Mouse (Mus musculus) layer of hippocampus, postnatal 14 days (tissue): ENCODE results near the gene Olfr638. TPM values are rescaled to one million over a fixed set of nuclear protein-coding genes. Genes with fewer than 3 reads are reported as not detected.
"Not testable (repeated sequence)": the region's sequence is repeated elsewhere in the genome, so short reads cannot be mapped to it uniquely, and the experiment has no call there.

Experiments
- DNase-seq, 2 experiments: peaks; one replicate each; pipeline ENCODE4 v3.0.0; 2021 to 2022; ENCODE audit warnings: low spot score in 2 of 2, mixed read lengths in 1 of 2
- long read RNA-seq, 2 experiments: library from polyadenylated mRNA; stranded (forward); transcript quantifications; one replicate each; pipeline ENCODE4 v2.0.0; 2021
- total RNA-seq, 2 experiments: library from RNA; stranded (reverse); gene quantifications; 2 replicates each; pipeline ENCODE4 v1.2.3; 2021

The Olfr638 gene
- not detected for total RNA-seq
- long read RNA-seq, experiment 1: 0 reads
- long read RNA-seq, experiment 2: 0 reads

DNA sequence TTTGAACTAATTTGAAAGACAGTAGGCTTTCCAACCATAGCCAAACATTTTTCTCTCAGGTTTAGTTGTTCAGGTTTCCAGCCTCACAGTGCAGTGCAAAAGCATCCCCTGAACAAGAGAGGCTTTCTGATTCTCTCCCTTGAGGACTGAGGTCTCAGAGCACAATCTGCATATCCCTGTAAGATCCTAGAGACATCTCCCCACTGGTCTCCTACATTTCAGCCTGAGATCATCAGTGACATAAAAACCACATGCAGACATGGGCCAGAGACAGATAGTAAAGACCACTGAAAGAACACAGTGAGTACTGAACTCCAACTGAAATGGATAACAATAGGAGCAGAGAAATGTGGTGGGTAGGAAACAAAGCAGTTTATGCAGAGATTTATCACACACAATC is at the start of gene Olfr638:
Gene Olfr638, plus strand, starts transcription at position 301 of the 400 bp plus-strand sequence.
- DNase-seq: no peak

DNA sequence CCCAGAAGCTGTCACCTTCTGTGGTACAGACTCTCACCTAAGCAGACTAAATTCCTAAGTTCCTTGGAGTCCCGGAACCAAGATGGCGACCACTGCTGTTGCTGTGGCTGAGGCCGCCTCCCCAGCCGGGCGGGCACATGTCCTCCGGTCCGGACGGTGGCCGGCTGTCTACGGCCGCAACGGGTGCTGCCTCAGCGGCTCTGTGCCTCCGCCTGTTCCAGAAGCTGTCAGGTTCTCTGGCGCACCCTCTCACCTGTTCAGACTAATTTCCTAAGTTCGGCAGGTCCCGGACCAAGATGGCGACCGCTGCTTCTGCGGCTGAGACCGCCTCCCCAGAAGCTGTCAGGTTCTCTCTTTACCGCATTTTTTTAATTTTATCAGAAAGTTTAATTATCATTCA is 31.7 kb upstream of the Olfr638 start:
- not testable (repeated sequence) for DNase-seq

DNA sequence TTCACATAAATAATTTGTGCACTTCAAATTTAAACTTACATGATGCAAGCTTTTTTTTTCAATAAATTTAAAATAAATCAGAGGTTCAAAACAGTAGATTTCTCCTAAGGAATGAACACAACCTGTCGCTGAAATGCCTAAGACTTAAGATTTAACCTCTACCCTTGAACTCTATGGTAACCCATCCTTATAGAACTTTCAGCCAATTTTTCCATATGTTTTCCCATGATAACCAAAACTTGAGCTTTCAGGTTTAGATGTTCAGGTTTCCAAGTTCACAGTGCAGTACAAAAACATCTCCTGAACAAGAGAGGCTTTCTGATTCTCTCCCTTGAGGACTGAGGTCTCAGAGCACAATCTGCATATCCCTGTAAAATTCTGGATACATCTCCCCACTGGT is 27.7 kb upstream of the Olfr638 start, which contains the start of gene Olfr635:
Gene Olfr635, plus strand, starts transcription at position 301 of the 400 bp plus-strand sequence.
- no peak for DNase-seq

DNA sequence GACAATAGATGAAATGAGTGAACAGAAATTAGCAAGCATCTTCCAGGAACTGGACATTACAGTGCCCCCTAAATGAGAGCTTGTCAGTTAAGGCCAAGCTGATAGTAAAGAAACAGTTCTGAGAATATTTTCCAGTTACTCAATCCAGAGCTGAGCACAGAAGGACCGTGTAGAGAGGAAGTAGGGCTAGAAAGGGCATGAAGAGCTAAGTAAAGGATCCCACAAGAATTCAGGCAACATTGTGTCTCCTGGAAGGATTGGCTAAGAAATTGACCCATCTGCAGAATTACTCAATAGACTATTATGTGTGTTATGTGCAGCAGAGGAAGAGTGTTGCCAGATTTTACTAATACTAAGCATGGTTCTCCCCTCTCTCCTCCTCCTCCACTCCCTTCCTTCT is 26.8 kb upstream of the Olfr638 start:
- DNase-seq: no peak

DNA sequence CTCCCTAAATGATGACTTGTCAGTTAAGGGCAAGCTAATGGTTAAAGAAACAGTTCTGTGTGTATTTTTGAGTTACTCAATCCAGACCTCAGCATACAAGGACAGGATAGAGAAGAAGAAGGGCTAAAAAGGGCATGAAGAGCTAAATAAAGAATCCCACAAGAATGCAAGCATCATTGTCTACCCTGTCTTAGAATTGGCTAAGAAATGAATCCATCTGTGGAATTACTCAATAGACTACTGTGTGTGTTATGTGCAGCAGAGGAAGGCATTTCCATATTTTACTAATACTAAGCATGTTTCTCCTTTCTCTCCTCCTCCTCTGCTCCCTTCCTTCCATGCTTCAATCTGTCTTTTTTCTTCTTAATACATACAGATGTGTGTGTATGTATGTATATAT is 578 bp downstream of the Olfr638 start:
- no peak for DNase-seq

DNA sequence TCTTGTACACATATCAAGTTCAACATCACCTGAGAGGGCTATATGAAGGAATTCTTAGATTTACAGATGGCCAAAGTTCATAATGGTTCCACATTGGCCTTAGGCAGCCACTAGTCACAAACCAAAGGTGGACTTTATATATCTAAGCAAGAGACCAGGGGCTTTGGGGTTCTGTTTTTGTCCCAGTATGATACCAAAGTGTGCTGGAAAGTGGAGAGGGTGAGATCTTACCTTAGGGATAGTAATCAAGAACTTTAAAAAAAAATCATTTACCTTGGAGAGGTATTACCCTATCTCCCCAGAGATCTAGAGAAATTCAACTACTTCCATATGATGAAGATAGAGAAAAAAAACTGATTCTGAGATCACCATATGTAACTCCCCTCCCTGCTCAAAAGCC is 18.7 kb downstream of the Olfr638 start, which contains the start of gene Olfr639:
Gene Olfr639, minus strand, starts transcription at position 101 of the 400 bp plus-strand sequence.
- no peak for DNase-seq

DNA sequence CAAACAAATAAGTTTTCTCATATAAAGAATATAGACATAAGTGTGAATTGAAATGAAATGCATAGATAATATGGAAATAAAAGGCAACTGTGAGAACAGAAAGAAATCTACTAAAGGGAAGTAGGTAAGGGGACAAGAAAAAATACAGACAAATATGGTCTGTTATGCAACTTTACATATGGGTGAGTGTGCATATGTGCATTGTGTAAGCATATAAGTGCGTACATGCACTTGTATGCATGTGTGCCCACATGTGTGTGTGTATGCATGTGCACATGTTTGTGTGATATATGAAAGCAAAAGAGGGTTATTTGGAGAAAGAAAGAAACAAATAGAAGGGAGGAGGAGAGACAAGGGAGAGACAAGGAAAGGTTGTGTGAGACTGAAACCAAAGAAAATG is 20.4 kb downstream of the Olfr638 start:
- DNase-seq: no peak

DNA sequence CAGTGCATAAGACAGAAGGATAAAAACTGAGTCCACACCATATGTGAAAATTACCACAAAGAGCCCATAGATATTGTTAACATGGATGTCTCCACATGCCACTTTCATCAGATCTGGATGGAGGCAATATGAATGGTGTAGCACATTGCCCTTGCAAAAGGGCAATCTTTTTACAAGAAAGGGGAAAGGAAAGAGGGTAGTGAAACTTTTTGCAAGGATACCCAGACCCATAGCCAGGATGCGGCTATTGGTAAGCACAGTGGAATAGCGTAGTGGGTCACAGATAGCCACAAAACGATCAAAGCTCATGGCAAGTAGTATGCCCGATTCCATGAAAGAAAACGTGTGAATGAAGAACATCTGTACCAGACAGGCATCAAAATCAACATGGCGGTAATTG is 23.1 kb downstream of the Olfr638 start:
- DNase-seq: no peak

DNA sequence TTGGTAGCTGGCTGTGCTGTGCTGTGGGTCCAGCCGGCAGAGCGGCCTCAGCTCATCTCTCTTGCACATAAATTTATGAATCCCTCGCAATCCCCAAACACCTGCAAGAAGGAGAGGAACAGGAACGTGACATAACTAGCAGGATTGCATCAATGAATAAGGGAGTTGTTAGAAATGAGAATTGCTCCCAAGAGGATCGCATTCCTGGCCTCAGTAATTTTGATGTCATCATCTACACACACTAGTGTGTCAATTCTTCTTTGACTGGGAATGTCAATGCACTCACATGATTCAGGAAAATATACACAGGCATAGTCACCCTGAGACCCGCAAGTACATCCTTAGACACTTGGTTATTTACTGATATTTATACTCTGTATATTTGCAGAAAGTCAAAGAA is 26.9 kb downstream of the Olfr638 start, which contains the start of gene Olfr640:
Gene Olfr640, minus strand, starts transcription at position 101 of the 400 bp plus-strand sequence.
- DNase-seq: no peak

DNA sequence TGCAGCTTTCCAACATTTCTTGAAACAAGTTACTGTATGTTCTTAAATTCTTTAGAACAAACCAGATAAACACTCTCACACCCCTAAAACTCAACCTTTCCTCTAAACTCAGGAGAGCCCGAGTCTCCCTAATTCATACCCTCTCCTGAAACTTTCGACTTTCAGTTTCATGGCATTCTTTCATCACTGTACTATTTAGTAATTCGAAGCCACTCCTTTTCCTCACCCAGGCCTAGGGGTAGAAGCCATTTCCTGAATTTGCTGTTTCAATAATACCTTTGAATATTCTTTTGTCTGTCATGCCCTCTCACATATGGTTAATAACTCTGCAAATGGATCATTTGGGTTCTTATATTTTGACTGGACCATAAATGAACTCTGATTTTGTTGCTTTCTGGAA is 28.4 kb downstream of the Olfr638 start:
- DNase-seq: no peak

DNA sequence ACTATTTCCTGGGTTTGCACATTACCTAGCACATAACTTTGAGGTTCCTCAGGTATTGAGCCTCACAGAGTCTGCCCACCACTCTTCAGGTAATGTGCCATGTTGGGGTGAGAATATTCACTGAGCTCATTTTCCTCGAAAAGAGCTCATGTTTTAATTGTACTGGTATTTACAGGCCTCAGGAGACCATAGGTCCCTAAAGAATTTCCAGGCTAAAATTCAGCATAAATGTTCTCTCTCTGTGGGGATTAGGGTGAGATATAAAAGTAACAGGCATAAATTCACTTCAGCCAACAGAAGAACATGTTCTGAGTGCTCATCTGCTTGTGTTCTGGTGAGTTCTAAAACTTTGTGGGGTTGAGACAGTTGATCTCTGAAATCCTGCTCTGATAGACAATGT is 36.6 kb downstream of the Olfr638 start, which contains the start of gene Olfr641:
Gene Olfr641, plus strand, starts transcription at position 301 of the 400 bp plus-strand sequence.
- no peak for DNase-seq

DNA sequence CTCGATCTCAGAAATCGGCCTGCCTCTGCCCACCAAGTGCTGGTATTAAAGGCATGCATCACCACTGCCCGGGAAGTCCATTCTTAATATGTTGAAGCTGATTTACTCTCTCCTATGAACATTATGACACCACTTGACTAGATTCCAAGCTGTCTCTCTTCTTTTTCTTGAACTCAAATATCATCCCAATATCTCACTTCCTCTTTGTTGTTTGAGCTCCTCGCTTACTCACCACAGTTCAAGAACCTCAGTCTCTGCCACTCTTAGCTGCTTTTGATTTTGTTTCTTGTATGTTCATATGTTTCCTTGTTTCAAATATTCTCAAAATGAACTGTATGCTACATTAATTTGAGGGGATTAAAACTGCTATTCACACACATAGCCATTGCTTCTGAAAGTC is 52.2 kb downstream of the Olfr638 start:
- DNase-seq: no peak

DNA sequence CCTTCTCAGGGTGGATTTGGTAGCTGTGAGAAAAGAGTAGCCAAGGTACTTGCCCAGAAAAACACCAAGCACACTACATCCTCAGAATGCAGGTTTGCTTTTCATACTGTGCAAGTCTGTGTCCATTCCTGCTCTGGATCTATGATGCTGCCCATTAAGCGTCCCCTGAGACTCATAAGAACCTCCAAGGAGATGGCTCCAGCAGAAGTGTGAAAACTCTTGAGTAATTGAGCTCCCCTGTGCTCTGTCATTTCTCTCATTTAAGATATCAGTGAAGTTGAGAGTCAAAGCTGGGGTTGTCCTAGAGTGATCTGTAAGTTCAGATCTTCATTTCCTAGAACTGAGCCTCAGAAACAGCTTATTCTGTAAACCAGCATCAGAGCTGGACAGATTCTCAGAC is 54.0 kb downstream of the Olfr638 start, which contains the start of gene Olfr642:
Gene Olfr642, minus strand, starts transcription at position 101 of the 400 bp plus-strand sequence.
- no peak for DNase-seq

Other genes starting within 250 kb of the Olfr638 start
- not detected for gene Olfr630, start 241.4 kb upstream of the Olfr638 start, total RNA-seq
- gene Olfr69, start 227.2 kb upstream of the Olfr638 start, total RNA-seq: not detected
- not detected for gene Olfr68, start 219.0 kb upstream of the Olfr638 start, total RNA-seq
- gene Olfr67, start 206.9 kb upstream of the Olfr638 start, total RNA-seq: not detected
- 10 to 100 TPM; 58.3 to 79.4 TPM for gene Hbb-bt, start 184.8 kb upstream of the Olfr638 start, total RNA-seq
- 100 to 1,000 TPM; 565 to 654 TPM for gene Hbb-bs, start 170.7 kb upstream of the Olfr638 start, total RNA-seq
- not detected for gene Hbb-bh2, start 158.2 kb upstream of the Olfr638 start, total RNA-seq
- gene Hbb-bh1, start 155.6 kb upstream of the Olfr638 start, total RNA-seq: not detected
- gene Hbb-y, start 145.5 kb upstream of the Olfr638 start, total RNA-seq: not detected
- not detected for gene Olfr66, start 112.5 kb upstream of the Olfr638 start, total RNA-seq
- not detected for gene Olfr64, start 104.3 kb upstream of the Olfr638 start, total RNA-seq
- gene Olfr65, start 95.3 kb upstream of the Olfr638 start, total RNA-seq: not detected
- not detected for gene Olfr631, start 69.9 kb upstream of the Olfr638 start, total RNA-seq
- not detected for gene Olfr632, start 64.4 kb upstream of the Olfr638 start, total RNA-seq
- not detected for gene Olfr633, start 54.3 kb upstream of the Olfr638 start, total RNA-seq
- under 1 TPM; 0.07 to 0.09 TPM for gene Olfr635, start 27.6 kb upstream of the Olfr638 start, total RNA-seq
- under 1 TPM; 0.07 to 0.19 TPM for gene Olfr639, start 18.6 kb downstream of the Olfr638 start, total RNA-seq
- not detected for gene Olfr640, start 26.8 kb downstream of the Olfr638 start, total RNA-seq
- not detected for gene Olfr641, start 36.7 kb downstream of the Olfr638 start, total RNA-seq
- not detected for gene Olfr642, start 53.9 kb downstream of the Olfr638 start, total RNA-seq
- gene 4930516K23Rik, start 62.7 kb downstream of the Olfr638 start, total RNA-seq: not detected
- not detected for gene Olfr644, start 73.1 kb downstream of the Olfr638 start, total RNA-seq
- gene Olfr645, start 86.7 kb downstream of the Olfr638 start, total RNA-seq: not detected
- gene Olfr646, start 106.1 kb downstream of the Olfr638 start, total RNA-seq: not detected
- gene Ubqln5, start 131.1 kb downstream of the Olfr638 start, total RNA-seq: not detected
- not detected for gene Olfr643, start 138.7 kb downstream of the Olfr638 start, total RNA-seq
- gene Ubqln3, start 144.5 kb downstream of the Olfr638 start, total RNA-seq: not detected
- not detected for gene Ubqlnl, start 151.8 kb downstream of the Olfr638 start, total RNA-seq
- gene Olfm5, start 166.1 kb downstream of the Olfr638 start, total RNA-seq: not detected
- gene Olfr648, start 184.6 kb downstream of the Olfr638 start, total RNA-seq: under 1 TPM; 0.17 to 0.44 TPM
- not detected for gene Olfr649, start 197.2 kb downstream of the Olfr638 start, total RNA-seq
- gene Trim6, start 220.0 kb downstream of the Olfr638 start, total RNA-seq: under 1 TPM; 0.28 to 0.33 TPM
- gene Trim34a, start 245.7 kb downstream of the Olfr638 start, total RNA-seq: 1 to 10 TPM in 1 of 2 experiments, under 1 TPM in 1; 0.76 to 1.0 TPM